Mouse (Mus musculus) MEL (cell line): Measurements from ENCODE around the gene Btnl6. TPM values are rescaled to one million over a fixed set of nuclear protein-coding genes. Genes with fewer than 3 reads are reported as not detected.

Experiments
- DNase-seq: peaks from one replicate; pipeline ENCODE4 v3.0.0; 2011; ENCODE audit warnings: low read depth, low spot score
- H3K27ac ChIP-seq: 2 replicates; pipeline ENCODE4 v1.5.1; 2012; ENCODE audit warnings: low read depth, mild to moderate bottlenecking, control low read depth, low read length, moderate library complexity; ENCODE audit not compliant: control insufficient read depth
- H3K27me3 ChIP-seq, 2 experiments: fragments of 150-350 bp in 1 of 2; sonication (generic) in 1 of 2; 2 replicates each; pipeline ENCODE4 v1.6.1; 2012; ENCODE audit warnings: low read length in 2 of 2, mild to moderate bottlenecking in 2 of 2, improper control_type of control experiment in 1 of 2, moderate library complexity in 1 of 2; ENCODE audit not compliant: insufficient read depth in 2 of 2, control insufficient read depth in 1 of 2
- H3K36me3 ChIP-seq, 2 experiments: 2 replicates each; pipeline ENCODE4 v1.6.1; 2012 to 2014; ENCODE audit warnings: low read length in 2 of 2, improper control_type of control experiment in 1 of 2, inconsistent platforms in 1 of 2, mild to moderate bottlenecking in 1 of 2; ENCODE audit not compliant: insufficient read depth in 2 of 2, control insufficient read depth in 1 of 2
- H3K4me1 ChIP-seq, 2 experiments: fragments of 150-350 bp in 1 of 2; sonication (generic) in 1 of 2; 2 replicates each; pipeline ENCODE4 v1.6.1; 2012; ENCODE audit warnings: low read length in 2 of 2, improper control_type of control experiment in 1 of 2, mild to moderate bottlenecking in 1 of 2; ENCODE audit not compliant: insufficient read depth in 2 of 2, control insufficient read depth in 1 of 2
- H3K4me3 ChIP-seq, 2 experiments: fragments of 150-350 bp in 1 of 2; sonication (generic) in 1 of 2; 2 replicates each; pipeline ENCODE4 v1.5.1; 2012; ENCODE audit warnings: low read depth in 2 of 2, low read length in 2 of 2, mild to moderate bottlenecking in 2 of 2, moderate library complexity in 2 of 2, control low read depth in 1 of 2, improper control_type of control experiment in 1 of 2; ENCODE audit not compliant: control insufficient read depth in 1 of 2, insufficient read depth in 1 of 2
- H3K79me2 ChIP-seq: 2 replicates; pipeline ENCODE4 v1.6.1; 2012; ENCODE audit warnings: mild to moderate bottlenecking, low read length, moderate library complexity; ENCODE audit not compliant: control insufficient read depth, poor library complexity, insufficient read depth
- H3K9ac ChIP-seq: 2 replicates; pipeline ENCODE4 v1.6.1; 2012; ENCODE audit warnings: low read depth, mild to moderate bottlenecking, control low read depth, low read length, moderate library complexity; ENCODE audit not compliant: control insufficient read depth, poor library complexity, severe bottlenecking
- H3K9me3 ChIP-seq: fragments of 150-350 bp; sonication (generic); replicated peaks from 2 replicates; pipeline ENCODE4 v1.6.1; 2012; ENCODE audit warnings: mild to moderate bottlenecking, low read length, improper control_type of control experiment, moderate library complexity; ENCODE audit not compliant: insufficient read depth
- BHLHE40 ChIP-seq: IDR thresholded peaks from 2 replicates; pipeline ENCODE4 v1.6.1; 2012; ENCODE audit warnings: low read depth, mild to moderate bottlenecking, inconsistent platforms, low read length, improper control_type of control experiment, borderline replicate concordance
- CHD2 ChIP-seq: IDR thresholded peaks from 2 replicates; pipeline ENCODE4 v1.6.1; 2011; ENCODE audit warnings: low read length, improper control_type of control experiment
- CTCF ChIP-seq, 3 experiments: IDR thresholded peaks in 2 of 3; conservative IDR thresholded peaks in 1 of 3; 2 replicates each; pipeline ENCODE4 v1.5.1; 2011 to 2012; ENCODE audit warnings: low read length in 3 of 3, low read depth in 2 of 3, mild to moderate bottlenecking in 2 of 3, improper control_type of control experiment in 1 of 3, inconsistent platforms in 1 of 3, mixed read lengths in 1 of 3, moderate library complexity in 1 of 3; ENCODE audit not compliant: control insufficient read depth in 1 of 3, insufficient read depth in 1 of 3, poor library complexity in 1 of 3, severe bottlenecking in 1 of 3
- ELF1 ChIP-seq: IDR thresholded peaks from 2 replicates; pipeline ENCODE4 v1.6.1; 2014; ENCODE audit warnings: low read depth, mild to moderate bottlenecking, inconsistent platforms, low read length, improper control_type of control experiment, moderate library complexity
- EP300 ChIP-seq, 2 experiments: IDR thresholded peaks; 2 replicates each; pipeline ENCODE4 v1.6.1; 2011; ENCODE audit warnings: improper control_type of control experiment in 2 of 2, low read length in 2 of 2, low read depth in 1 of 2, mild to moderate bottlenecking in 1 of 2
- GABPA ChIP-seq: IDR thresholded peaks from 2 replicates; pipeline ENCODE4 v1.6.1; 2012; ENCODE audit warnings: low read depth, mild to moderate bottlenecking, inconsistent platforms, low read length, improper control_type of control experiment, moderate library complexity
- GATA1 ChIP-seq: IDR thresholded peaks from 2 replicates; pipeline ENCODE4 v1.6.1; 2011; ENCODE audit warnings: low read depth, low read length, improper control_type of control experiment
- KAT2A ChIP-seq: conservative IDR thresholded peaks from 2 replicates; pipeline ENCODE4 v1.6.1; 2012; ENCODE audit warnings: low read depth, low read length, improper control_type of control experiment, inconsistent platforms
- MAX ChIP-seq: IDR thresholded peaks from 2 replicates; pipeline ENCODE4 v1.6.1; 2011; ENCODE audit warnings: low read length, improper control_type of control experiment
- MYB ChIP-seq: IDR thresholded peaks from 2 replicates; pipeline ENCODE4 v1.6.1; 2011; ENCODE audit warnings: mild to moderate bottlenecking, low read depth, low read length, improper control_type of control experiment
- NRF1 ChIP-seq: IDR thresholded peaks from 2 replicates; pipeline ENCODE4 v1.6.1; 2014; ENCODE audit warnings: low read depth, mild to moderate bottlenecking, inconsistent platforms, low read length, improper control_type of control experiment, moderate library complexity; ENCODE audit not compliant: poor library complexity, insufficient read depth, severe bottlenecking
- POLR2AphosphoS2 ChIP-seq: IDR thresholded peaks from 2 replicates; pipeline ENCODE4 v1.6.1; 2011; ENCODE audit warnings: low read length, improper control_type of control experiment
- RAD21 ChIP-seq: IDR thresholded peaks from 2 replicates; pipeline ENCODE4 v1.6.1; 2011; ENCODE audit warnings: mild to moderate bottlenecking, low read depth, low read length, improper control_type of control experiment
- RCOR1 ChIP-seq: IDR thresholded peaks from 2 replicates; pipeline ENCODE4 v1.6.1; 2012; ENCODE audit warnings: low read depth, mild to moderate bottlenecking, inconsistent platforms, low read length, improper control_type of control experiment
- SIN3A ChIP-seq: IDR thresholded peaks from 2 replicates; pipeline ENCODE4 v1.6.1; 2012; ENCODE audit warnings: low read length, improper control_type of control experiment, inconsistent platforms
- SMC3 ChIP-seq: IDR thresholded peaks from 2 replicates; pipeline ENCODE4 v1.6.1; 2011; ENCODE audit warnings: low read depth, low read length, improper control_type of control experiment
- TAL1 ChIP-seq: IDR thresholded peaks from 2 replicates; pipeline ENCODE4 v1.6.1; 2012; ENCODE audit warnings: mild to moderate bottlenecking, inconsistent platforms, low read length, moderate library complexity, mixed read lengths
- TBP ChIP-seq: IDR thresholded peaks from 2 replicates; pipeline ENCODE4 v1.8.0; 2011; ENCODE audit warnings: low read depth, low read length, improper control_type of control experiment
- TCF12 ChIP-seq: IDR thresholded peaks from 2 replicates; pipeline ENCODE4 v1.6.1; 2014; ENCODE audit warnings: low read depth, mild to moderate bottlenecking, inconsistent platforms, low read length, improper control_type of control experiment, moderate library complexity
- UBTF ChIP-seq: IDR thresholded peaks from 2 replicates; pipeline ENCODE4 v1.6.1; 2012; ENCODE audit warnings: low read depth, mild to moderate bottlenecking, inconsistent platforms, low read length, improper control_type of control experiment, moderate library complexity, borderline replicate concordance; ENCODE audit not compliant: insufficient read depth
- USF2 ChIP-seq, 2 experiments: IDR thresholded peaks; 2 replicates each; pipeline ENCODE4 v1.6.1; 2011 to 2012; ENCODE audit warnings: improper control_type of control experiment in 2 of 2, low read length in 2 of 2, borderline replicate concordance in 1 of 2, inconsistent platforms in 1 of 2, low read depth in 1 of 2, mild to moderate bottlenecking in 1 of 2; ENCODE audit not compliant: insufficient read depth in 1 of 2
- polyA plus RNA-seq, 2 experiments: library from polyadenylated mRNA; stranded (reverse) in 1 of 2; unstranded in 1 of 2; fragments of >175 nt in 1 of 2; fragments of >200 nt in 1 of 2; gene quantifications; 2 replicates each; pipeline versions ENCODE4 v1.2.1 to v1.2.4; 2012; ENCODE audit warnings: low replicate concordance in 2 of 2, low read depth in 1 of 2; ENCODE audit not compliant: insufficient read length in 2 of 2, insufficient read depth in 1 of 2, missing spikeins in 1 of 2
- total RNA-seq: library from RNA; depleted of rRNA; stranded (reverse); fragments of 300-350 nt; gene quantifications from 2 replicates; pipeline ENCODE4 v1.2.3, GENCODE M21; 2012

The Btnl6 gene
- total and polyA plus RNA-seq, 3 experiments = not detected

DNA sequence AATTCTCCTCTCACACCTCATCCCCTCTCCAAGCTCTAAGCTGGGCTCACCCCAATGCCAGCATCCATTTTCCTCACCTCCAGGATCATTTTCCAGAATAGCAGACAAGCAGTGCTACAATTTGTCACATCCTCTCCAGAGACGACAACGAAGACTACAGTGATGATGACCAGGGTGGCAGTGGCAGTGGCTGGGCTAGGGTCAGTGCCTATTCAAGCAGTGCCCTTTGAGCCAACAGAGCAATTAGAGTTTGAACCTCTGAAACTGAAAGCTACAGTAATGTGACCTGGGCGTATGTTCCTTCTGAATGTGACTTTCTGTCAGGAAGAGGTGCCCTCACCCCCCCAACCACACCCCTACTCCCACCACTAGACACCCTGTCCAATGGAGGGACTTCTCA lies 32.0 kb upstream of the Btnl6 start:
- Histone ChIP-seq H3K4me3 (no peak overlapping the region), H3K4me1 (no peaks in the 10 kb centered on the region), H3K36me3 (no peaks in the 10 kb centered on the region), H3K27me3 (no peaks in the 10 kb centered on the region; a peak in 2 of 4 replicates), H3K27ac (no peak overlapping the region), H3K9ac (no peak overlapping the region), H3K9me3 (no peaks in the 10 kb centered on the region), H3K79me2 (no peaks in the 10 kb centered on the region)
- no peak for DNase-seq
- TF ChIP-seq GATA1 = no peak
- no peak for TF ChIP-seq EP300 (IDR thresholded peaks at IDR 0.05; ENCODE audit: low read depth in 1 of 2, low read length in 2 of 2)
- no peak for TF ChIP-seq KAT2A
- no peak for TF ChIP-seq TAL1
- TF ChIP-seq CHD2 = no peak
- no peak for TF ChIP-seq POLR2AphosphoS2
- TF ChIP-seq RCOR1 = no peak
- TF ChIP-seq MAX = no peak
- no peak for TF ChIP-seq RAD21
- no peak for TF ChIP-seq TBP
- no peak for TF ChIP-seq ELF1
- no peak for TF ChIP-seq GABPA
- TF ChIP-seq SIN3A = no peak
- TF ChIP-seq TCF12 = no peak
- TF ChIP-seq UBTF = no peak
- no peak for TF ChIP-seq MYB
- TF ChIP-seq USF2 (IDR thresholded peaks at IDR 0.05; ENCODE audit: borderline replicate concordance in 1 of 2, insufficient read depth in 1 of 2, low read depth in 1 of 2, low read length in 2 of 2) = no peak
- no peak for TF ChIP-seq SMC3

- Histone ChIP-seq H3K9ac (no peak overlapping the region), H3K79me2 (no peaks in the 10 kb centered on the region), H3K4me3 (no peak overlapping the region), H3K9me3 (no peaks in the 10 kb centered on the region), H3K4me1 (no peaks in the 10 kb centered on the region), H3K36me3 (no peaks in the 10 kb centered on the region; a peak in 1 of 4 replicates), H3K27me3 (no peaks in the 10 kb centered on the region; a peak in 2 of 4 replicates), H3K27ac (no peak overlapping the region)
- TF ChIP-seq MAX (no peak), NRF1 (no peak), BHLHE40 (no peak), POLR2AphosphoS2 (no peak), KAT2A (no peak), CTCF (IDR thresholded peaks at IDR 0.05 in 2 of 3, conservative IDR thresholded peaks at IDR 0.05 in 1 of 3; ENCODE audit: control insufficient read depth in 1 of 3, insufficient read depth in 1 of 3, low read depth in 2 of 3, low read length in 3 of 3, poor library complexity in 1 of 3, severe bottlenecking in 1 of 3) (no peak)
- DNase-seq = no peak
Measured at GRCm38 (mm10) chr17:34547601-34548000, 30.4 kb upstream of the Btnl6 start.
